Mouse (Mus musculus) ZHBTc4 (cell line): ENCODE measurements around the gene Coro1c.
A peak's percentile ranks its signal among the peaks of the same experiment; 100 is the strongest.

Source experiments
- DNase-seq: peaks from one replicate; pipeline ENCODE4 v3.0.0-alpha.2; 2011; ENCODE audit warnings: low read depth, low spot score

The Coro1c gene

DNA sequence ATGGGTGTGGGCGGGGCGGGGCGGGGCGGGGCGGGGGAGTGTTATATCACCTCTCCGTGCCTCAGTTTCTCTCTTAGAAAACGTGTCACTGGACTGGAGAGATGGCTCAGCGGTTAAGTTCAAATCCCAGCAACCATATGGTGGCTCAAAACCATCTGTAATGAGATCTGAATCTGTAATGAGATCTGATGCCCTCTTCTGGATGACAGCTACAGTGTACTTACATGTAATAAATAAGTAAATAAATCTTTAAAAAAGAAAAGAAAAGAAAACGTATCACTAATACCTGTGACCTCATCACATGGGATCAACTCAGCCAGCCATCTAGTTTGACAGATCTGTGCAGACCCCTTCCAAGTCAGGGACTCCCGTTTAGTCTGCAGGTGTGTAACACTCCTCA, 21.0 kb upstream of the Coro1c start:
- no peak for DNase-seq

DNA sequence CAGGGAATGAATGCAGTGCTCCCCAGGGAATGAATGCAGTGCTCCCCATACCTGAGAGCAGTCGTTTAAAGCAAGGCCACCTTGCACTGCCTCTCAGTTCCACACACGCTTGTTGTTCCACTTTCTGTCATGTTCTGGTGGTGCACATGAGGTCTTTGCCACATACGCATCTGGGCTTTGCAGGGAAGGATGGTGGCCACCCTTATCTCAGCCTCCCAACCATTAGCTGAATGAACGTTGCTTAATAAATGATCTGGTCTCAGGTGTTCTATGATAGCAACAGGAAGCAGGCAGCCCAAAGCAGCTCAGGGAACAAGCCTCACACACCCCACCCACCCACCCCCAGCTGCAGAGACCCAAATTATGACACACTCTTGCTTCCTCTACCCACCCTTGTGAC, 16.1 kb upstream of the Coro1c start:
- DNase-seq: no peak

DNA sequence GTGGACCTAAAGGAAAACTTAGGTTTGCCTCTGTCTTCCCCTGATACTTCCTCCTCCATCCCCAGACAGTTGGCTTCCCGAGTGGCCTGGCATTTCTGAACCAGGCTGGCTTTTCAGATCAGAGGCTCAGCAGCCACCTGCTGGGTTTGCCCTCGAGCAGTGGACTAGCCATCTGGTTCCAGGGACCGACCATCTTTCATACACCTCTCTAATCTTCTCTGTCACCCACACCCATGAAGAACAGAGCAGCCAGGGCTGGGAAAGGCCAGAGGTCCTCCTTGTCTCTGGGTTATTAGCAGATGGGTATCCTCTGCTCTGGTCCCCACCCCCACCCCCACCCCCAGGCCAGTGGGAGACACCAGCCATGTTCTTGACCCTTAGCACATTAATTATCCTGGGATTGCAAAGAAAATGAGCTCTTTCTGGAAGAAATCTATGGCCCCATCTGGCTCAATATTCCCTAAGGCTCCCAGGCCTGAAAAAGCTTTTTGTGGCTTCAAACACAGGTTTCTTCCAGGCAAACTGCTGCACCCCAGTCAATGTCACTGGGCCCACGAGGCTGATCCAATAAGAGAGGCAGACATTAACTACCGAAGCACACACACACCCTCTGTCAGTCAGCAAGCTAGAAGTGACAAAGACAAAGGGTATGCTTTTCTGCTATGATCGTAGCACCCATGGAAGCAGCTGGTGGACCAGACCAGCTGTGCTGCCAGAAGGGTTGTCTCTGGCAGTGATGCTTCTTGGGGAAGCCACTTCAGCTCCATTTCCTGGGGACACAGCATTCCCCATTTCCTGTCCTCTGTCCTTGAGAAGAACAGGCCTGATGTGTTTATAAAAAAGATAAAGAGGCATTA, 13.0 kb upstream of the Coro1c start:
- DNase-seq: no peak

DNA sequence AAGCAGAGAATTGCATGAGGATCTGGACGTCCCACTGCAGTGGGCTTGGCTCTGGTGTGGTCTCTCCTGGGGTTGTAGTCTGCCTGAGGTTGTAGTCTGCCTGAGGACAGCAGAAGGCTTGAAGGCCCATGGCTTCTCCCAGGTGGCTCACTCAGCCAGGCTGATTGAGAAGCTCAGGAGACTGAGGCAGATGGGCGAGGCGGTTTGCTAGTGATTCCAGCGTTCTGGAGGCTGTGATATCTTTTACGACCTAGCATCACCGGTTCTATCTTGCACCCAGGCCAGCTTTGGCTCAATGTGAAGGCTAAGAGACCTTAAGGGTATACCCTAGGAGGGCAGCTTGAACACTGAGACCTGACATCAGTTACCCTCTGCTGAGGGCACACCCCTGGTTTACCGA, 10.5 kb upstream of the Coro1c start:
- DNase-seq: no peak

DNA sequence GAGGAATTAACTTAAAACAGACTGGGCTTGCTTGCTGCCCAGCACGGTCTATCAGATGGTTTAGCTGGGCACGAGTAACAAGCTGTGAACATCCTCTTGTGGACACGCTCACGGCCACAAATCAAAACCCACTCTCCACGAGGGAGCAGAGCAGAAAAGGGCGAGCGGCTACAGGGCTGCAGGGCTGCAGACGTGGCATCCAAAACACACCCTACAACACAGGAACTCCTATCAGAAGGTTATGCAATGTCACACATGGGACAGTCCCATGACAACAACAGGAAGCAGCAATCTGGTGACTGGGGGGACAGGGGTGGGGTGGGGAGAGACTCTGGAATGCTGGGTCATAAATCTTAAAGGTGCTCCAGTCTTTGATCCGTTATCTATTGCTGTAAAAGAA, 10.1 kb upstream of the Coro1c start:
- peak; percentile 67 for DNase-seq

DNA sequence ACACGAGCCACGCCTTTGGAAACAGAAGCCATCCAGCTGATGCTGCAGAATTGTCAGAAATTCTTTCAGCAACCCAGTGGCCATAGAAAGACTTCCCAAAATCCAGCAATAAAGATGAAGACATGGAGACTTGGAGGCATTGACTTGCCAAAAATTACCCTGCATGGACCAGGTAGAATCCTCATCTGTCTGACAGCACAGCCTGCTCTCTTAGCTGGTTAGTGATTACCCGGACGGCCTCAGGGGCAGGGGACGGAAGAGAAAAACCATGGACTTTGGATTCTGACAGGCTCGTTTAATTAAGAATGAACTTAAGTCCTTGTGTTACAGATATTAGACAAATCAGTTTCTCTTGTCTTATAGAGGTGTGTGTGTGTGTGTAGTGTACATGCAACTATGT, 2.1 kb upstream of the Coro1c start:
- no peak for DNase-seq

DNA sequence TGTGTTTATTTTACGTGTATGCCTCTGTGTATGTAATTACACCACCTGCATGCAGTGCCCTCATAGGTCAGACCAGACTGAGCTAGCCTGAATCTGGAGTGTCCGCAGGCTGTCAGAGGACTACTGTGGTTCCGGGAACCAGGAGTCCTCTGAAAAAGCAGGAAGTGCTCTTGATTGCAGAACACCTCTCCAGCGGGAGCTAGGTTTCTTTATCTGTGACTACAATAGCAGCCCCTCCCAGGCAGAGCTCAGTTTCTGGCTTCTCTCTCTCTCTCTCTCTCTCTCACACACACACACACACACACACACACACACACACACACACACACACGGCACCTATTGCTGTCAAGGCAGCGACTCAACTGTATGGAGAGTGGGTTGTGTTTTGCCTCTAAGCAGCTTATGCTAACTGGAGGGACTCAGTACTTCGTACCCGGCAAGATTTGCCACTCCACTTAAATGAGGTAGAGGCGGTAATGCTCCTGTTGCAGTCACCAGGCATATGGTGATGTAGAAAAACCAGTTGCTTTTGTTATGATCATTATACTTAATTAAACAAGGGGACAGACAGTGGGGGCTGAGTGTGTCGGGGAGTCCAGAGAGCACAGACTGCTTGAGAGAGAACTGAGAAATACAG, 1.6 kb upstream of the Coro1c start:
- DNase-seq: peak; percentile 68

DNA sequence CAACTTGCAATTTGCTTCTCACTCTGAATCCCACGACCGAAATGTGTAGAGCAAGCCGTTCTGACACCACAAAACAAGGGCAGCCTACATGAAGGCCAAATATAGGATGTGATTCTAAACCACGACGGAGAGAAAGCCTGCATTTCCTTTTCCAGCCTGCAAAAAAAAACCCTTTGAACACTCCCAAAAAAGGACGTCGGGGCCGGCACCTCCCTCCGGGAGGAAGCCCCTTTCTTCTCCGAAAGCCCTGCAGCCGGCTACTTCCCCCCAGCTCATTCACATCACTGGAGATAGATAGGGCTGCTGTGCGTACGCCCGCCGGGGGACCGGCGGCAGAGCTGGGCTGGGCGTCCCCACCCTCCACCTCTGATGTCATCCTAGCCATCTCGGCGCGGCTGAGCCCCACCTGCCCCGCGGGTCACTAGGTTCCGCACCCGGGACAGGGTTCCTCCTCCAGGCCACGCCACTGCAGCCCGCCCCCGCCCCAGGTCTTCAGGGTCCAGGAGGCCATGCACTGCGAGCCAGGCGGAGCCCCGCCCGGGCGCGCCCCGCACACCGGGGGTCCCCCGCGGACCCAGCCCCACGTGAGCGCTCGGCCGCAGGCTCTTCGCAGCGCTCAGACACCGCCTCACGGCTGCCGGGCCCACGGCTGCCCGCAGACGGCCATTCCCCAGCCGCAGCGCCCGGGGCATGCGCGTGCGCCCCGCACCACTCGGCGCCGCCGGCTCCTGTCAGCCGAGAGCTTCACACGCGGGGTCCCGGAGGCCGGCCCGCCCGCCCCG, 581 bp downstream of the Coro1c start:
- DNase-seq: peak; percentile 79

DNA sequence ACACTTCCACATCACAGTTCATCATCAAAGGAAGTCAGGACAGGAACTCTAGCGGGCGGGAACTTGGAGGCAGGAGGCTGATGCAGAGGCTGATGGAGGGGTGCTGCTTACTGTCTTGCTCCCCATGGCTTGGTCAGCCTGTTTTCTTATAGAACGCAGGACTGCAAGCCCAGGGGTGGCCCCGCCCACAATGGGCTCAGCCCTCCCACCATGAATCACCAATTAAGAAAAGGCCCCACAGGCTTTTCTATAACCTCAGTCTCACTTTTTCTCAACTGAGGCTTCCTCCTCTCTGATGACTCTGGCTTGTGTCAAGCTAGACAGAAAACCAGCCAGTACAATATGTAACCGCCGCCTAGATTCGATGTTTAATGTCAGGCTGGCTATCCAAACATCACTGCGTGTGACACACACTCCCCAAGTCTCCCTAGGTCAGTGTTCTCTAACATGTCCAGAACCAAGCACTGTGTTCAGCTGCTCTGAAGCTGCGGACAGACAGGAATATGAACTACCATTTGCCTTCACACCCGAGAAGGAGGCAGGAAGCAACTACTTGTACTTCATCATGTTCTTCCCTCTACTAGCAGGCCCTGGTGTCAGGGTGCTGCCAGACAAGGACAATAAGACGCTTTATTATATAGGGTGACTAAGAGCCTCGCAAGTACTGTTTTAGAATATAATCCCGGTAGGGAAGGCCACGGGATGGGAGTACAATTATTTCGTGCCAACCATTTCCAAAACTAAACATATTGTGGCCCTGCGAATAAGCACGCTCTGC, 1.4 kb downstream of the Coro1c start:
- peak; percentile 75 for DNase-seq

DNA sequence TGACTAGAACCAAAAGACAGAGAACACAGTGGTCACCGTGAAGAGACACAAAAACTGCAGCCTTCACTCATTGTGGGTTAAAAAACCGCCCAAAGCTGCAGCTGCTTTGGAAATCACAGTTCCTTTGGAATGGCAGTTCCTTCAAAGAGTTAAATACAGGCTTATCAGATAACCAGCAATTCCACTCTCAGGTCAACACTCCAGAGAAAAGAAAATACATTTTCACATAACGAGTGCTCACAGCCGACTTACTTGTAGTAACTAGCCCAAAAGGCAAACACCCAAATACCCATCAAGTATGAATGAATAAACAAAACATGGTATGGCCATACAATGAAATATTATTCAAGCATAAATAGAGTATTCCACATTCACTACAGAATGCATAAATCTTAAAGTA, 3.6 kb downstream of the Coro1c start:
- no peak for DNase-seq

DNA sequence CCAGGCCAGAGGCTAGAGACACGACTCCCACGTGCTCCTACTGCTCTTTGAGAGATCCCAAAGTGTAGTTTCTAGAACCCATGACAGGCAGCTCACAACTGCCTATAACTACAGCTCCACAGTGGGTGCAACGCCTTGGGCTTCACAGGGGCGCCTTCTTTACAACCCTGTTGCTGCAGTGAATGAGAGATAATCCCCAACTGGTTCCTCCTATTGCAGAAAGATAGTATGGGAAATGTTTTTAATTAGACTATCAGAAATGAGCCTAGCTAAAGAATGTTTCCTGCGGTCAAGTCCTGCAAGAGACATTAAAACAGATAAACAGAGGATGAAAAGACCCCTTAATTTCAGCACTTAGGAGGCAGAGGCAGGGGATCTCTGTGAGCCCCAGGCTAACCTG, 5.6 kb downstream of the Coro1c start:
- DNase-seq: no peak

DNA sequence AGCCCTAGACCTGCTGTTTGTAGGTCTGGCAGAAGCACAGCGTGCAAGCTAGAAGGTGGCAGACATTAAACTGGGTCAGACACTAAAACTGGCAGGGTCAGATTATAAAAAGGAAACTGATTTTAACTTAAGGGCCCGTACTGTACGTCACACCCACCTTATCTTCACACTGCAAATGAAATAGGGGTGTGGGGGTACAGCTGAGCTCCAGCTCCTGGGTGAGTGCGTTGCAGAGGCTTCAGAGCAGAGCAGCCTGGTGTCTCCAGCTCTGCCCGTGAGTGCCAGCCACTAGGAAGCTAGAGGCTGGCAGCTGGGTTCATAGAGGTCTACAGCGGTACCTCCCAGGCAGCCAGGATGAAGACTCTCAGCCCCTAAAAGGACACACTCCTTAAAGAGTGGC, 6.5 kb downstream of the Coro1c start:
- no peak for DNase-seq

DNA sequence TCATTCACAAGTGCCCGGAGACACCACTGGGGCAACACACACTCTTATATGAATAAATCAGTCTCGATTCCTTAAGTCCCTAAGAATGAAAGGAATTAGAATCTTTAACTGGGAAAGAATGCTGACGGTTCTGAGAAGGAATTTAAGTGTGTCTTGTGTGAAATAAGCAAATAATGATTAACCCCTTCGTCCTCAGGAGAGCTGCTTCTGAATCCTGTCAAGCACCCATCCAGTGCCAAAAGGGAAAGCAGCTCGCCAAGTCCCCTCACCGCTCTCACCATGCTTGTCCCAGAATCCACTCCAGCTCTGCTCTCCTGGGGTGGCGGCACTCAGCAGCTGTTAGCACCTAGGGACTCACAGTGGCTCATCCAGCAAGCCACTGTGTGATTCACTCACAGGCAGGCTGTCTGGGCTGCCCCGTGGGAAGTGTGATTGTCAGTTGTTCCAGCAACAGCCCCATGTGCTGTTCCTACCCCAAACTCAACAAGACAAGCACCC, 7.4 kb downstream of the Coro1c start:
- no peak for DNase-seq

DNA sequence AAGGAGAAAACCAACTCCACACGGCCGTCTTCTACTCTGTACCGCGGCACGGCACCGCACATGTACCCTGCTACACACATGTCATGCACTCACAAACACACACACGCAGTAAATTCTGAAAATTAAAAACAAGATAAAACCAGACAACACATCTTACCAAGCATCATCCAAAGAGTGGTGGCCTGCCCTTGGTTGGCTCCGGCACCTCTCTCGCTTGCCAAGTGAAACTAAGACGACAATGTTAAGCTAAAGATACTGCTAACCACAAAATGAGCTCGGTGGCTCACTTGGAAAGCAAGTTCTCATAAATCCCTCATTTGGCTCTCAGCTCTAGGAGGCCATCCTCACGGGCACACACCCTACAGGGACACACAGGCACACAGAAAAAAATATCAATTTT, 9.0 kb downstream of the Coro1c start:
- no peak for DNase-seq

DNA sequence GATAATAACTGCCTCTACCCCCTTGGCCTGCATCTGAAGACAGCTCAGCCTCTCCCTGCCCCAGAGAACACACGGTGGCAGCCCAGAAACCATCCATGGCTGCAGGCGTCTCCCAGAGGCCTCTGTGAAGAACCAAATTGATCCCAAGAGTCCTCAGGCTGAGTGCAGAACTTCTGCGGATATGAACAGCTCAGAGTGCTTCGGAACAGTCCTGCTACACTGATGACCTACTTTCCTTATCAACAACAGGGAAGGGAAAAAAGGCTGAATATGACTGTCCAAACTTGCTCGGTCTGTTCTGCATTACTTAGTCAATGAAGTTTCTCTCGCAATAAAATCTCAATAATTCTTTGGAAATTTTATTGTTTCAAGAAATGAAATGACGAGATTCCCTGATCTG, 16.6 kb downstream of the Coro1c start:
- DNase-seq: no peak

DNA sequence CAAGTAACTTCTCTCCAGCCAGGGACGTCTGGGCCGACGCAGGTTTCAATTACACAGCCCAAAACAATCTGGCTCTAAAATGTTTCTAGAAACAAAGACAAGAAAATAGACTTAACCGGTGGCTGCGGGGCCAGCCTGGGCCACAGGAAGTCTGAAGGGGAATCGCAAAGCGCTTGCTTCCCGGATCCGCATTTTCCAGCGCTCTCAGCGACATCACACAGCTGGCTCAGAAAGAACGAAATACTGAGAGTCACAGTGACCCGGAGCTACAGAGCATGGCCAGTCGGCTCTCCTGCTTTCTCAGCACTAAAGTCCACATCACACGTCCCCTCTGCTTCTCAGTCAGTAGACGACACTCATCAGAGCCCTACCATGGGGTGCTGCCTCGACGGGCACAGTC, 17.7 kb downstream of the Coro1c start:
- no peak for DNase-seq

DNA sequence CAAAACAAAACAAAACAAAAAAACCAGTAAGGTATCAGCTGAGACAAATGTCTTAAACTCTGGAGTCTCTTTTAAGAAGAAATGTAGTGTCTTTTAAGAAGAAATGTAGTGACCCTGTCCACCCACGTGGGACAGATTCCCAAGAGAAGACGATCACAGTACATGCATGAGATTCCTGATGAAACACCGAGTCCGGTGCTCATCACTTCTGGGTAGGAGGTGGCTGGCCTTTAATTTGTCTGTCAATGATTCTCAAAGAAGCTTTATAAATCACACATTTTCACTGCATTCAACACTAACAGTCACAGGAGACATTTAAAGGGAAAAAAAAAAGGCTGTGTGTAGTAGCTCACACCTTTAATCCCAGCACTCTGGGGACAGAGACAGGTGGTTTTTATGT, 18.6 kb downstream of the Coro1c start:
- no peak for DNase-seq

DNA sequence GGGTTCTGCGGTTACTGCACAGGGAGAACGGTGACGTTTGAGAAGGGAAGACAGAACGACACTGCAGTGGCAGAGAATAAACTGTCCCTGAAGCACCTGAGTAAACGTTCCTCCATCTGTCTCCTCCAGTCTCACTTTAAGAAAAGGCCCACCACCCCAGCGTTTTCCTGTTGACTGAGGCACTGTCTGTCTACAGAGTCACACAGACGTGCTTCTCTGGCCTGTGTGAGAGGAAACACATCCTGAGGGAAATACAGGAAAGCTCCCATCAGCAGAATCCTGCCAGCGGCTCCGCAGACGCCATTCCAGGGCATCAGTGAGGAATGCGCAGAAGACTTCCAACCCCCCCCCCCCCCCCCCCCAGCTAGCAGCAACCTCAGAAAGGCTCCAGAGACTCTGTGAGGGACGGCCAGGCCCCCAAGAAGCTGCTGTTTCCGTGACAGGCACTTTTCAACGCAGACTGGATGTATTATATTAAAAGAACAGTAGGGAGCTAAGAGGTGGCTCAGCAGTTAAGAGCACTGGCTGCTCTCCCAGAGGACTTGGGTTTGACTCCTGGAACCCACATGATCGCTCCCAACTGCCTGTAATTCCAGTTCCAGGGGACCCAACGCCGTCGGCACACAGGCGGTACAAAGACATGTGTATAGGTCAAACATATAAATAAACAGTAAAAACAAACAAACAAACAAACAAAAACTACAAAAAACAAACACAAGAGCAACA, 19.2 kb downstream of the Coro1c start:
- no peak for DNase-seq

DNA sequence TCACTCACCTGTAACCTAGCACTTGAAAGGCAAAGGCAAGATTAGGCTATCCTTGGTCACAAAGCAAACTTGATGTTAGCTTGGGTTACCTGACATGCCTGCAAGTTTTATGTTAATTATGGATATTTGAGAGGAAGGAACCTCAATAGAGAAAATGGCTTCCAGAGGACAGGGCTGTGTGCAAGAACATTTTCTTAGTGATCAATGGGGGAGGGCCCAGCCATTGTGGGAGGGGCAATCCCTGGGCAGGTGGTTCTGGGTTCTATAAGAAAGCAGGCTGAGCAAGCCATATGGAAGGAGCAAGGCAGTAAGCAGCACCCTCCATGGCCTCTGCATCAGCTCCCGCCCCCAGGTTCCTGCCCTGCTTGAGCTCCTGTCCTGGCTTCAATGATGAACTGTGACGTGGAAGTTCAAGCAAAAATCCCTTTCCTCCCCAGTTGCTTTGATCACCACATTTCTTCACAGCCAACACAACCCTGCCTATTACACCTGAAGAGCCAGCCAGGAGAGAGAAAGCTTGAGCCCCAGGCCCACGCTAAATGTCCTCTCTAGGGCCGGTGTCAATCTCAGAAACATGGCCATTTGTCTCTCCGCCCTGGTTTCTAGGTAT, 20.3 kb downstream of the Coro1c start:
- peak; percentile 68 for DNase-seq

DNA sequence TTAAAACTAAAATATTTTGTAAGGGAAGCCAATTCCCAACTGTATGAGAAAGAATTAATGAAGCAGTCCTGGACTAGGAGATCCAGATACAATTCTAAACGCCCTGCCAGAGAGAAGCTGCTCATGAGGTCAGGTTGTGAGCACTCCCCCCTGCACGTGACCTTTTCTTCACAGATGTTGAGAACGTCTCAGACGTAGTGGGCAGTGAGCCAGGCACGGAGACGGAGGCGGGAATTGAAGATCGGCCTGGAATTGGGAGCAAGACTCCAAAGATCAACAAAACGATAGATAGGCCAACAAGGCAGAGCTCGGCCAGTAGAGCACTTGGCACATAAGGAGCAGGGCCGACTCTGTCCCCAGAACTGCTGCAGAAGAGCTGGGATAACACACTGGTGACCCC, 21.4 kb downstream of the Coro1c start:
- peak; percentile 67 for DNase-seq

DNA sequence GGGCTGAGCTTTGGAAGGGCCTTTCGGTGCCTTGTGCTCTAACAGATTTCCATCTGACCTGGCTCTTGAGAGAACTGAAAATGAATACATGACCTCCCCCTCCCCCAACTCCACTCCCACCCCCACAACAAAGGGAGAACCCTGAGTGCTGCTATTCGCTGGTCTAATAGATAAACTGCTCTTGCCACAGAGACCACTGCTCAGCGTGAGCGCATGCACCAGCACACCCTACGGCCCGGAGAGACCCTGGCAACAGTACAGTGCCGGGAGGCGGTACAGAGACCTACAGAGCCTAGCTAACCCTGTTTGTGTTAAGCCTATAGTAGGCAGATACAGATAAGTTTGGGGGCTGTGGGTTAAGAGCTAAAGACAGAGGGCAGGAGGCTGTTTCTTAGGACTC, 22.9 kb downstream of the Coro1c start:
- no peak for DNase-seq
